Mouse (Mus musculus) lung, adult 2 months (tissue): Measurements from ENCODE around the gene Cars.

Experiments
- CTCF ChIP-seq: fragments of 200-500 bp; IDR thresholded peaks from 2 replicates; pipeline ENCODE4 v1.5.1; 2011; ENCODE audit warnings: mild to moderate bottlenecking, low read length, control low read depth; ENCODE audit not compliant: insufficient read depth
- POLR2A ChIP-seq: fragments of 200-500 bp; IDR thresholded peaks from 2 replicates; pipeline ENCODE4 v1.6.1; 2011; ENCODE audit warnings: low read depth, mild to moderate bottlenecking, control low read depth, low read length, borderline replicate concordance; ENCODE audit errors: extremely low read depth

DNA sequence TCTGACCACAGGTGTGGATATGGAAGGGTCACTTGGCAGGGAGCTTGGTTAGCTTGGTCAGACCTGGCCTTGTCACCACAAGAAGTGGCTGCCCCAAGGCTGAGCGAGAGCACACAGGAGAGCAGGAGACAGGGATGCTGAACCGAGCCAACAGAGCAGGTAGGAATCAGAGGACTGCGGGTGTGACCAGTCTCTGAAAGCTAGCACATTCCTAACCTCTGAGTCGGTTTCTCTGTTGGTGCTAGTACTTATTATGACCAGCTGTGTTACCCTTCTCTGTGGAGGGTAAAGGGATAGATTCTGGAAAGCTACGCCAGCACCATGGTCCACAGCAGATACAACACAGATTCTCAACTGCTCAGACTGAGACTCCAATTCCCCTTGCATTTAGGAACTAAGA is 36.1 kb downstream of the Cars start:
- TF ChIP-seq POLR2A, result no peak
- TF ChIP-seq CTCF, result no peak
